Mouse (Mus musculus) testis, adult 2 months (tissue): ENCODE data around the gene Itga3. TPM values are rescaled to one million over a fixed set of nuclear protein-coding genes. Genes with fewer than 3 reads are reported as not detected.

ENCODE experiments used
- H3K27ac ChIP-seq: fragments of 200-500 bp; 2 replicates; pipeline ENCODE4 v1.5.1; 2012; ENCODE audit warnings: low read depth, low read length; ENCODE audit not compliant: control insufficient read depth, insufficient read depth
- H3K27me3 ChIP-seq: fragments of 200-500 bp; 2 replicates; pipeline ENCODE4 v1.6.1; 2012; ENCODE audit warnings: mild to moderate bottlenecking, low read length, moderate library complexity; ENCODE audit not compliant: control insufficient read depth, insufficient read depth
- H3K36me3 ChIP-seq: fragments of 200-500 bp; 2 replicates; pipeline ENCODE4 v1.6.1; 2012; ENCODE audit warnings: mild to moderate bottlenecking, low read length; ENCODE audit not compliant: control insufficient read depth, insufficient read depth
- H3K4me1 ChIP-seq: fragments of 200-500 bp; 2 replicates; pipeline ENCODE4 v1.6.1; 2012; ENCODE audit warnings: low read length; ENCODE audit not compliant: control insufficient read depth, insufficient read depth
- H3K4me3 ChIP-seq: fragments of 200-500 bp; 2 replicates; pipeline ENCODE4 v1.5.1; 2012; ENCODE audit warnings: low read depth, mild to moderate bottlenecking, low read length, moderate library complexity, mixed read lengths; ENCODE audit not compliant: control insufficient read depth
- CTCF ChIP-seq: fragments of 200-500 bp; IDR thresholded peaks from 2 replicates; pipeline ENCODE4 v1.5.1; 2012; ENCODE audit warnings: low read depth, mild to moderate bottlenecking, inconsistent platforms, low read length, moderate library complexity; ENCODE audit not compliant: control insufficient read depth, insufficient read depth, insufficient replicate concordance
- POLR2A ChIP-seq: fragments of 200-500 bp; IDR thresholded peaks from 2 replicates; pipeline ENCODE4 v1.6.1; 2012; ENCODE audit warnings: low read depth, mild to moderate bottlenecking, inconsistent platforms, low read length, moderate library complexity; ENCODE audit not compliant: control insufficient read depth
- polyA plus RNA-seq: library from polyadenylated mRNA; depleted of rRNA; stranded (reverse); fragments of >200 nt; gene quantifications from 2 replicates; pipeline ENCODE4 v1.2.3, GENCODE M21; 2012

The Itga3 gene
- polyA plus RNA-seq, 1 experiment = 1.5 TPM

GRCm38 (mm10) chr11:95006525-95007219, 69.9 kb downstream of the Itga3 start:
- H3K4me3 ChIP-seq = peak overlapping the region; percentile 25
- no peaks in the 10 kb centered on the region for H3K36me3 ChIP-seq
- no peak for TF ChIP-seq POLR2A
- TF ChIP-seq CTCF = no peak
- H3K27ac ChIP-seq = no peak overlapping the region
- H3K4me1 ChIP-seq = peaks cover 27% of the 10 kb centered on the region
- peaks cover 2% of the 10 kb centered on the region; the same call in 1 of the 2 replicates for H3K27me3 ChIP-seq

GRCm38 (mm10) chr11:95006038-95006437, 70.6 kb downstream of the Itga3 start:
- TF ChIP-seq CTCF = no peak
- TF ChIP-seq POLR2A = no peak
- no peak overlapping the region for H3K4me3 ChIP-seq
- no peak overlapping the region for H3K27ac ChIP-seq
- H3K27me3 ChIP-seq = peaks cover 2% of the 10 kb centered on the region; the same call in 1 of the 2 replicates
- peaks cover 27% of the 10 kb centered on the region for H3K4me1 ChIP-seq
- no peaks in the 10 kb centered on the region for H3K36me3 ChIP-seq

- TF ChIP-seq POLR2A (no peak), CTCF (no peak)
- H3K36me3 ChIP-seq = no peaks in the 10 kb centered on the region
These were observed 71.7 kb downstream of the Itga3 start for GRCm38 (mm10) chr11:95004937-95005198.

GRCm38 (mm10) chr11:95004136-95004936, 72.3 kb downstream of the Itga3 start:
- Histone ChIP-seq H3K27ac (no peak overlapping the region; the same call in 1 of the 2 replicates), H3K27me3 (no peaks in the 10 kb centered on the region), H3K4me3 (no peak overlapping the region), H3K4me1 (peaks cover 19% of the 10 kb centered on the region), H3K36me3 (no peaks in the 10 kb centered on the region)
- no peak for TF ChIP-seq CTCF

More at GRCm38 (mm10) chr11:95004937-95005198, 71.7 kb downstream of the Itga3 start:
- no peak overlapping the region for H3K27ac ChIP-seq
- peaks cover 23% of the 10 kb centered on the region for H3K4me1 ChIP-seq
- no peaks in the 10 kb centered on the region; the same call in 1 of the 2 replicates for H3K27me3 ChIP-seq
- no peak overlapping the region for H3K4me3 ChIP-seq

GRCm38 (mm10) chr11:95002705-95003104, 73.9 kb downstream of the Itga3 start:
- Histone ChIP-seq H3K4me1 (peaks cover 10% of the 10 kb centered on the region), H3K4me3 (no peak overlapping the region), H3K27me3 (no peaks in the 10 kb centered on the region), H3K36me3 (no peaks in the 10 kb centered on the region), H3K27ac (no peak overlapping the region)
- TF ChIP-seq POLR2A (no peak), CTCF (no peak)

- Histone ChIP-seq H3K27me3 (no peaks in the 10 kb centered on the region), H3K4me3 (no peak overlapping the region), H3K4me1 (peaks cover 8% of the 10 kb centered on the region), H3K27ac (no peak overlapping the region), H3K36me3 (no peaks in the 10 kb centered on the region)
- no peak for TF ChIP-seq POLR2A
- no peak for TF ChIP-seq CTCF
These were observed 74.8 kb downstream of the Itga3 start for GRCm38 (mm10) chr11:95001584-95002347.

- Histone ChIP-seq H3K27me3 (no peaks in the 10 kb centered on the region), H3K27ac (no peak overlapping the region), H3K4me3 (no peak overlapping the region), H3K4me1 (peaks cover 2% of the 10 kb centered on the region), H3K36me3 (no peaks in the 10 kb centered on the region)
- no peak for TF ChIP-seq POLR2A
- TF ChIP-seq CTCF = peak; percentile 84; the same call in 1 of the 2 replicates
These were observed 75.5 kb downstream of the Itga3 start for GRCm38 (mm10) chr11:95001058-95001457.
